Mouse (Mus musculus): ENCODE data around the gene Trmt13. TPM values are rescaled to one million over a fixed set of nuclear protein-coding genes. Genes with fewer than 3 reads are reported as not detected.

Gene Trmt13
- total RNA-seq, 1 experiment: 22.8 TPM

DNA sequence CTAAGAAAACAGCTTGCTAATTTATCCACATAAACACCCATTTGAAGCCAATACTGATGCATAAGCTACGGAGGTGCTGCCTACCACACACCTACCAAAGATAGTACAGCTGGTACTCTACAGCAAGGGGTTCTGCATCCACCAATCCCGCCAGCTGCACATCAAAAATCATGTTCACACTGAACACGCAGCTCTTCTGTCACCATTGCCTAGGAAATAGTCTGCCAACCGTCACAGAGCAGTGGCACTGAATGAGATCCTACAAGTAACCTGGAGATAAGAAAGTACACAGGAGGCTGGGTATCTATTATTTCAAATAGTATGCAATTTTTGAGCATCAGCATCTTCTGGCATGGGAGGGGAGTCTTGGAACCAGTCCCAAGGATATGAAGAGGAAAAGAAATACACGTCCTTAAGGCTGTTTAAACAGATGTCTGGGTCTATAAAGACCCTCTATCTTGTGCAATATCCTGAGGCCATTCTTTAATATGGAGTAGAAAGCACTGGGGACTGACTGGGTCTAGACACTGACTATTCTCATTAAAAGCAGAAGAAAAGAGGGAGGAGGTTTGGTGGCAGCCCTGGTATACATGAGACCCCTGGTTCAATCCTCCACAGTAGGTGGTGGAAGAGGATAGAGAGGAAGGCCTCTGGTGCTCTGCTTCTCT, 39.0 kb upstream of the Trmt13 start:
- Histone ChIP-seq H3K4me1 (ENCODE audit: control insufficient read depth in 2 of 2, insufficient read depth in 2 of 2, low read length in 2 of 2, poor library complexity in 1 of 2) (peaks cover 22 to 33% of the 10 kb centered on the region in 2 experiments), H3K36me3 (ENCODE audit: control insufficient read depth, insufficient read depth, low read length, poor library complexity, severe bottlenecking) (peaks cover 8% of the 10 kb centered on the region), H3K9me3 (ENCODE audit: control insufficient read depth, insufficient read depth, low read depth, low read length) (no peaks in the 10 kb centered on the region), H3K9ac (ENCODE audit: insufficient read depth, low read depth, low read length, poor library complexity, severe bottlenecking) (no peak overlapping the region), H3K27ac (ENCODE audit: insufficient read depth, low read depth, low read length, poor library complexity, severe bottlenecking) (peak overlapping the region; percentile 13; the same call in 1 of the 2 replicates), H3K4me3 (ENCODE audit: insufficient read depth in 1 of 2, low read depth in 1 of 2, low read length in 2 of 2, poor library complexity in 1 of 2, severe bottlenecking in 1 of 2) (no peak overlapping the region)
- in situ Hi-C loops (cut with MboI; ENCODE audit: low sequenced_read_pairs in 2 of 2, unreplicated experiment in 2 of 2): no loop called here
- TF ChIP-seq ZC3H11A (IDR thresholded peaks at IDR 0.05; ENCODE audit: borderline replicate concordance, low read depth, low read length): no peak
- no peak for TF ChIP-seq ZNF384 (IDR thresholded peaks at IDR 0.05; ENCODE audit: low read depth, low read length)
- TF ChIP-seq MAFK (IDR thresholded peaks at IDR 0.05; ENCODE audit: insufficient read depth, low read depth, low read length): no peak
- no peak for TF ChIP-seq CHD2 (IDR thresholded peaks at IDR 0.05; ENCODE audit: low read depth, low read length)
- no peak for TF ChIP-seq HCFC1 (IDR thresholded peaks at IDR 0.05; ENCODE audit: borderline replicate concordance, insufficient read depth, low read length)
- no peak for DNase-seq (ENCODE audit: low read depth, low spot score)

DNA sequence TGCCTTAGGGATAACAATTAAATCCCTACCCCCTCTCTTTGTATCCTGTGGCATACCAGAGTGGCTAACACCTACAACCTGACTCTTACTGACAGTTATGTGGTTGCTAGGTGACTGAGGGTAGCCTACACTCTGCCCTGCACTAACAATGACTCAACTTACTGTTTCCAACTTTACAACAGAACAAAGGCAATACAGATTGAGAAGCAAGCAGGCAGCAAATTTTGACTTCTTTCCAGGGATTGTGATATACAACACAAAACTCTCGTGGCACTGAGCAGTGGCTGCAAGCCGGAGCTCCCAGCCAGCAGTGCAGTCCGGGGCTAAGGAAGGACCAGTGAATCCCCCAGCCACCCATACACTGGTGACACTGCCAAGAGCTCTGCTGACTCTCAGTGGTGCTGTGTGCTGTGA, 37.7 kb upstream of the Trmt13 start:
- Histone ChIP-seq H3K4me1 (ENCODE audit: control insufficient read depth in 2 of 2, insufficient read depth in 2 of 2, low read length in 2 of 2, poor library complexity in 1 of 2) (peaks cover 20 to 23% of the 10 kb centered on the region in 2 experiments), H3K36me3 (ENCODE audit: control insufficient read depth, insufficient read depth, low read length, poor library complexity, severe bottlenecking) (peaks cover 9% of the 10 kb centered on the region), H3K9me3 (ENCODE audit: control insufficient read depth, insufficient read depth, low read depth, low read length) (no peaks in the 10 kb centered on the region), H3K9ac (ENCODE audit: insufficient read depth, low read depth, low read length, poor library complexity, severe bottlenecking) (no peak overlapping the region; the same call in 1 of the 2 replicates), H3K4me3 (ENCODE audit: insufficient read depth in 1 of 2, low read depth in 1 of 2, low read length in 2 of 2, poor library complexity in 1 of 2, severe bottlenecking in 1 of 2) (no peak overlapping the region), H3K27ac (ENCODE audit: insufficient read depth, low read depth, low read length, poor library complexity, severe bottlenecking) (no peak overlapping the region)
- no peak for DNase-seq (ENCODE audit: low read depth, low spot score)
- TF ChIP-seq ZC3H11A (IDR thresholded peaks at IDR 0.05; ENCODE audit: borderline replicate concordance, low read depth, low read length) (no peak), HCFC1 (IDR thresholded peaks at IDR 0.05; ENCODE audit: borderline replicate concordance, insufficient read depth, low read length) (no peak), MAFK (IDR thresholded peaks at IDR 0.05; ENCODE audit: insufficient read depth, low read depth, low read length) (no peak), ZNF384 (IDR thresholded peaks at IDR 0.05; ENCODE audit: low read depth, low read length) (no peak), CHD2 (IDR thresholded peaks at IDR 0.05; ENCODE audit: low read depth, low read length) (no peak)
- in situ Hi-C loops (cut with MboI; ENCODE audit: low sequenced_read_pairs in 2 of 2, unreplicated experiment in 2 of 2): no loop called here

DNA sequence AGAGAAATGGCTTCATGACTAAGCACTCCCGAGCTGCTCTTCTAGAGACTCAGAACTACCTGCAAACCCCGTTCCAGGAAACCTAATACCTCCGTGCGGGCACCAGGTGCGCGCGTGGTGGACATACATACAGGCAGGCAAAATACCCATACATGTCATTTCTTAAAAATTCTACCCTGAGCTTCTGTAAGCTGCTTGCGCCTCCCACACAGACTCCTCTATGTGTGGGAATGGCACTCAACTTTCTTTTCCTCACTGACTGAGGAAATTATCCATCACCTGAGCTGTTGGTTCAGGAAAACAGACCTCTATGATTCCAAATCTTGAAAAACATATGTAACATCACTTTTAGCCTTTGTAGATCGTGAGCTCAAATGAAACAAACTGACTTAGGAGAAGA, 36.3 kb upstream of the Trmt13 start:
- no peak for TF ChIP-seq ZNF384 (IDR thresholded peaks at IDR 0.05; ENCODE audit: low read depth, low read length)
- no peak for TF ChIP-seq ZC3H11A (IDR thresholded peaks at IDR 0.05; ENCODE audit: borderline replicate concordance, low read depth, low read length)
- TF ChIP-seq MAFK (IDR thresholded peaks at IDR 0.05; ENCODE audit: insufficient read depth, low read depth, low read length): no peak
- no peak for TF ChIP-seq HCFC1 (IDR thresholded peaks at IDR 0.05; ENCODE audit: borderline replicate concordance, insufficient read depth, low read length)
- no peak for TF ChIP-seq CHD2 (IDR thresholded peaks at IDR 0.05; ENCODE audit: low read depth, low read length)
- H3K4me1 ChIP-seq (ENCODE audit: control insufficient read depth in 2 of 2, insufficient read depth in 2 of 2, low read length in 2 of 2, poor library complexity in 1 of 2): peaks cover 13 to 18% of the 10 kb centered on the region in 2 experiments; a peak in 3 of 4 replicates
- H3K36me3 ChIP-seq (ENCODE audit: control insufficient read depth, insufficient read depth, low read length, poor library complexity, severe bottlenecking): peaks cover 13% of the 10 kb centered on the region
- H3K27ac ChIP-seq (ENCODE audit: insufficient read depth, low read depth, low read length, poor library complexity, severe bottlenecking): no peak overlapping the region
- in situ Hi-C loops (cut with MboI; ENCODE audit: low sequenced_read_pairs in 2 of 2, unreplicated experiment in 2 of 2): no loop called here
- no peak overlapping the region for H3K9ac ChIP-seq (ENCODE audit: insufficient read depth, low read depth, low read length, poor library complexity, severe bottlenecking)
- no peaks in the 10 kb centered on the region for H3K9me3 ChIP-seq (ENCODE audit: control insufficient read depth, insufficient read depth, low read depth, low read length)
- no peak for DNase-seq (ENCODE audit: low read depth, low spot score)
- no peak overlapping the region for H3K4me3 ChIP-seq (ENCODE audit: insufficient read depth in 1 of 2, low read depth in 1 of 2, low read length in 2 of 2, poor library complexity in 1 of 2, severe bottlenecking in 1 of 2)

DNA sequence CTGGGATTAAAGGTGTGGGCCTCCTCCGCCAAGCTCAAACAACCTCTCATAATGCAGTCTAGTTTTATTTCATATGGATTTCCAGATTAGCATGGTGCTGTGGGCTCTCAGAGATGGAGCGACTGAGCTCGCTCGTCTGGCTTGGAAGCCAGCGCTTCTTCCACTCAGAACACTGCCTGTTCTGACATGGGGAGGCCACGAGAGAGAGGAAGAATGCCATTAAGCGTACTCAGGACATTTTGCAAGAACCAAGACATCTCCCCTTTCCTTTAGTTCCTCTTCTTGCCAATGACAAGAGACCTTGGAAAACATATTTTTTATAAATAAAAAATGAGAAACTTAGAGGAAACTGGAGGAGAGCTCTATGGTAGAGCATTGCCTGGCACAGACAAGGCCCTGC, 34.4 kb upstream of the Trmt13 start:
- peaks cover 16% of the 10 kb centered on the region for H3K36me3 ChIP-seq (ENCODE audit: control insufficient read depth, insufficient read depth, low read length, poor library complexity, severe bottlenecking)
- in situ Hi-C loops (cut with MboI; ENCODE audit: low sequenced_read_pairs in 2 of 2, unreplicated experiment in 2 of 2): no loop called here

More for the DNA sequence above, 34.4 kb upstream of the Trmt13 start:
- no peak overlapping the region for H3K27ac ChIP-seq (ENCODE audit: insufficient read depth, low read depth, low read length, poor library complexity, severe bottlenecking)
- H3K9me3 ChIP-seq (ENCODE audit: control insufficient read depth, insufficient read depth, low read depth, low read length): no peaks in the 10 kb centered on the region
- DNase-seq (ENCODE audit: low read depth, low spot score): no peak
- H3K4me3 ChIP-seq (ENCODE audit: insufficient read depth in 1 of 2, low read depth in 1 of 2, low read length in 2 of 2, poor library complexity in 1 of 2, severe bottlenecking in 1 of 2): no peak overlapping the region
- no peak for TF ChIP-seq CHD2 (IDR thresholded peaks at IDR 0.05; ENCODE audit: low read depth, low read length)
- TF ChIP-seq MAFK (IDR thresholded peaks at IDR 0.05; ENCODE audit: insufficient read depth, low read depth, low read length): no peak
- TF ChIP-seq HCFC1 (IDR thresholded peaks at IDR 0.05; ENCODE audit: borderline replicate concordance, insufficient read depth, low read length): no peak
- TF ChIP-seq ZC3H11A (IDR thresholded peaks at IDR 0.05; ENCODE audit: borderline replicate concordance, low read depth, low read length): no peak
- TF ChIP-seq ZNF384 (IDR thresholded peaks at IDR 0.05; ENCODE audit: low read depth, low read length): no peak
- peaks cover 4 to 12% of the 10 kb centered on the region in 2 experiments; a peak in 3 of 4 replicates for H3K4me1 ChIP-seq (ENCODE audit: control insufficient read depth in 2 of 2, insufficient read depth in 2 of 2, low read length in 2 of 2, poor library complexity in 1 of 2)
- H3K9ac ChIP-seq (ENCODE audit: insufficient read depth, low read depth, low read length, poor library complexity, severe bottlenecking): no peak overlapping the region

All from ES-E14 (cell line).